Mouse (Mus musculus): ENCODE measurements around the gene Trim41. TPM values are rescaled to one million over a fixed set of nuclear protein-coding genes. Genes with fewer than 3 reads are reported as not detected.
A peak's percentile ranks its signal among the peaks of the same experiment; 100 is the strongest.
"Not testable (repeated sequence)": the region's sequence is repeated elsewhere in the genome, so short reads cannot be mapped to it uniquely, and the experiment has no call there.

Gene Trim41
- total RNA-seq, 1 experiment = 47.8 TPM

- in situ Hi-C loops (cut with MboI; ENCODE audit: low sequenced_read_pairs in 2 of 2, unreplicated experiment in 2 of 2) = loop anchor here (5.0 to 25.0 kb wide), 2 partner anchors 64 to 411 kb away; no protein-coding TSS in a partner anchor
- Histone ChIP-seq H3K4me1 (ENCODE audit: control insufficient read depth in 2 of 2, insufficient read depth in 2 of 2, low read length in 2 of 2, poor library complexity in 1 of 2) (peaks cover 0 to 8% of the 10 kb centered on the region in 2 experiments; a peak in 1 of 4 replicates), H3K36me3 (ENCODE audit: control insufficient read depth, insufficient read depth, low read length, poor library complexity, severe bottlenecking) (no peaks in the 10 kb centered on the region), H3K4me3 (ENCODE audit: insufficient read depth in 1 of 2, low read depth in 1 of 2, low read length in 2 of 2, poor library complexity in 1 of 2, severe bottlenecking in 1 of 2) (no peak overlapping the region), H3K27ac (ENCODE audit: insufficient read depth, low read depth, low read length, poor library complexity, severe bottlenecking) (no peak overlapping the region), H3K9ac (ENCODE audit: insufficient read depth, low read depth, low read length, poor library complexity, severe bottlenecking) (no peak overlapping the region), H3K9me3 (ENCODE audit: control insufficient read depth, insufficient read depth, low read depth, low read length) (no peaks in the 10 kb centered on the region)
- TF ChIP-seq ZC3H11A (IDR thresholded peaks at IDR 0.05; ENCODE audit: borderline replicate concordance, low read depth, low read length) (peak; percentile 33; the same call in 1 of the 2 replicates), CHD2 (IDR thresholded peaks at IDR 0.05; ENCODE audit: low read depth, low read length) (no peak), MAFK (IDR thresholded peaks at IDR 0.05; ENCODE audit: insufficient read depth, low read depth, low read length) (no peak)
- no peak for DNase-seq (ENCODE audit: low read depth, low spot score)
Measured at GRCm38 (mm10) chr11:48851270-48851995, 34.3 kb upstream of the Trim41 start.

- Histone ChIP-seq H3K27ac (ENCODE audit: insufficient read depth, low read depth, low read length, poor library complexity, severe bottlenecking) (no peak overlapping the region), H3K36me3 (ENCODE audit: control insufficient read depth, insufficient read depth, low read length, poor library complexity, severe bottlenecking) (no peaks in the 10 kb centered on the region), H3K9me3 (ENCODE audit: control insufficient read depth, insufficient read depth, low read depth, low read length) (no peaks in the 10 kb centered on the region), H3K4me1 (ENCODE audit: control insufficient read depth in 2 of 2, insufficient read depth in 2 of 2, low read length in 2 of 2, poor library complexity in 1 of 2) (peaks cover 0 to 10% of the 10 kb centered on the region in 2 experiments; a peak in 1 of 4 replicates), H3K4me3 (ENCODE audit: insufficient read depth in 1 of 2, low read depth in 1 of 2, low read length in 2 of 2, poor library complexity in 1 of 2, severe bottlenecking in 1 of 2) (no peak overlapping the region), H3K9ac (ENCODE audit: insufficient read depth, low read depth, low read length, poor library complexity, severe bottlenecking) (no peak overlapping the region)
- no peak for TF ChIP-seq MAFK (IDR thresholded peaks at IDR 0.05; ENCODE audit: insufficient read depth, low read depth, low read length)
- TF ChIP-seq HCFC1 (IDR thresholded peaks at IDR 0.05; ENCODE audit: borderline replicate concordance, insufficient read depth, low read length) = no peak
- TF ChIP-seq ZNF384 (IDR thresholded peaks at IDR 0.05; ENCODE audit: low read depth, low read length) = no peak
- TF ChIP-seq CHD2 (IDR thresholded peaks at IDR 0.05; ENCODE audit: low read depth, low read length) = no peak
- TF ChIP-seq ZC3H11A (IDR thresholded peaks at IDR 0.05; ENCODE audit: borderline replicate concordance, low read depth, low read length) = no peak
- no peak for DNase-seq (ENCODE audit: low read depth, low spot score)
- in situ Hi-C loops (cut with MboI; ENCODE audit: low sequenced_read_pairs in 2 of 2, unreplicated experiment in 2 of 2) = loop anchor here (5.0 to 25.0 kb wide), 2 partner anchors 63 to 412 kb away; no protein-coding TSS in a partner anchor
Measured at GRCm38 (mm10) chr11:48850240-48850639, 33.1 kb upstream of the Trim41 start.

GRCm38 (mm10) chr11:48846881-48847280 lies 29.7 kb upstream of the Trim41 start:
- H3K36me3 ChIP-seq (ENCODE audit: control insufficient read depth, insufficient read depth, low read length, poor library complexity, severe bottlenecking) = no peaks in the 10 kb centered on the region
- H3K4me3 ChIP-seq (ENCODE audit: insufficient read depth in 1 of 2, low read depth in 1 of 2, low read length in 2 of 2, poor library complexity in 1 of 2, severe bottlenecking in 1 of 2) = no peak overlapping the region
- no peaks in the 10 kb centered on the region for H3K9me3 ChIP-seq (ENCODE audit: control insufficient read depth, insufficient read depth, low read depth, low read length)
- in situ Hi-C loops (cut with MboI; ENCODE audit: low sequenced_read_pairs in 2 of 2, unreplicated experiment in 2 of 2) = no loop called here
- H3K27ac ChIP-seq (ENCODE audit: insufficient read depth, low read depth, low read length, poor library complexity, severe bottlenecking) = no peak overlapping the region
- DNase-seq (ENCODE audit: low read depth, low spot score) = no peak
- H3K4me1 ChIP-seq (ENCODE audit: control insufficient read depth in 2 of 2, insufficient read depth in 2 of 2, low read length in 2 of 2, poor library complexity in 1 of 2) = peaks cover 0 to 8% of the 10 kb centered on the region in 2 experiments; a peak in 1 of 4 replicates
- TF ChIP-seq ZNF384 (IDR thresholded peaks at IDR 0.05; ENCODE audit: low read depth, low read length) = no peak
- TF ChIP-seq MAFK (IDR thresholded peaks at IDR 0.05; ENCODE audit: insufficient read depth, low read depth, low read length) = no peak
- TF ChIP-seq ZC3H11A (IDR thresholded peaks at IDR 0.05; ENCODE audit: borderline replicate concordance, low read depth, low read length) = no peak
- no peak overlapping the region for H3K9ac ChIP-seq (ENCODE audit: insufficient read depth, low read depth, low read length, poor library complexity, severe bottlenecking)

GRCm38 (mm10) chr11:48846362-48846761 lies 29.2 kb upstream of the Trim41 start:
- in situ Hi-C loops (cut with MboI; ENCODE audit: low sequenced_read_pairs in 2 of 2, unreplicated experiment in 2 of 2); H3K36me3 ChIP-seq (ENCODE audit: control insufficient read depth, insufficient read depth, low read length, poor library complexity, severe bottlenecking); H3K4me3 ChIP-seq (ENCODE audit: insufficient read depth in 1 of 2, low read depth in 1 of 2, low read length in 2 of 2, poor library complexity in 1 of 2, severe bottlenecking in 1 of 2); H3K9me3 ChIP-seq (ENCODE audit: control insufficient read depth, insufficient read depth, low read depth, low read length); H3K9ac ChIP-seq (ENCODE audit: insufficient read depth, low read depth, low read length, poor library complexity, severe bottlenecking); H3K27ac ChIP-seq (ENCODE audit: insufficient read depth, low read depth, low read length, poor library complexity, severe bottlenecking); DNase-seq (ENCODE audit: low read depth, low spot score); H3K4me1 ChIP-seq (ENCODE audit: control insufficient read depth in 2 of 2, insufficient read depth in 2 of 2, low read length in 2 of 2, poor library complexity in 1 of 2): not testable (repeated sequence)

GRCm38 (mm10) chr11:48845244-48845815 lies 28.2 kb upstream of the Trim41 start:
- Histone ChIP-seq H3K4me3 (ENCODE audit: insufficient read depth in 1 of 2, low read depth in 1 of 2, low read length in 2 of 2, poor library complexity in 1 of 2, severe bottlenecking in 1 of 2) (no peak overlapping the region), H3K27ac (ENCODE audit: insufficient read depth, low read depth, low read length, poor library complexity, severe bottlenecking) (no peak overlapping the region), H3K36me3 (ENCODE audit: control insufficient read depth, insufficient read depth, low read length, poor library complexity, severe bottlenecking) (no peaks in the 10 kb centered on the region), H3K9ac (ENCODE audit: insufficient read depth, low read depth, low read length, poor library complexity, severe bottlenecking) (no peak overlapping the region), H3K4me1 (ENCODE audit: control insufficient read depth in 2 of 2, insufficient read depth in 2 of 2, low read length in 2 of 2, poor library complexity in 1 of 2) (peaks cover 0 to 8% of the 10 kb centered on the region in 2 experiments; a peak in 1 of 4 replicates), H3K9me3 (ENCODE audit: control insufficient read depth, insufficient read depth, low read depth, low read length) (no peaks in the 10 kb centered on the region)
- no peak for DNase-seq (ENCODE audit: low read depth, low spot score)
- in situ Hi-C loops (cut with MboI; ENCODE audit: low sequenced_read_pairs in 2 of 2, unreplicated experiment in 2 of 2) = no loop called here
- TF ChIP-seq CHD2 (IDR thresholded peaks at IDR 0.05; ENCODE audit: low read depth, low read length) = no peak

Data from ES-E14 (cell line).